Mouse (Mus musculus): ENCODE measurements at regions not wholly inside any gene's neighbourhood (a gene's known extent, or its start where the extent isn't known, plus 50 kb on each side); places are given as distances from the start of the nearest gene placed in this dataset.

- Histone ChIP-seq H3K4me3 (replicated peaks; ENCODE audit: low read length) (no peak overlapping the region), H3K9me3 (replicated peaks; ENCODE audit: control insufficient read depth, low read length) (no peaks in the 10 kb centered on the region), H3K36me3 (ENCODE audit: control insufficient read depth, insufficient read depth, low read length) (no peaks in the 10 kb centered on the region), H3K27me3 (ENCODE audit: control insufficient read depth, insufficient read depth, low read length) (no peaks in the 10 kb centered on the region), H3K27ac (ENCODE audit: low read length) (no peak overlapping the region), H3K4me2 (ENCODE audit: low read depth, low read length) (no peak overlapping the region), H3K9ac (ENCODE audit: low read length) (no peak overlapping the region), H3K4me1 (ENCODE audit: control insufficient read depth, insufficient read depth, low read length) (no peaks in the 10 kb centered on the region)
- ATAC-seq (ENCODE audit: insufficient read depth, low FRiP score): no peak
- WGBS: 90% methylated on average over 2 of the region's 2 CpGs
Observed at GRCm38 (mm10) chr10:17011876-17012275, 711.1 kb upstream of the Cited2 start.

GRCm38 (mm10) chr10:17012541-17012975 lies 710.5 kb upstream of the Cited2 start:
- Histone ChIP-seq H3K4me3 (replicated peaks; ENCODE audit: low read length) (no peak overlapping the region), H3K9ac (ENCODE audit: low read length) (no peak overlapping the region), H3K9me3 (replicated peaks; ENCODE audit: control insufficient read depth, low read length) (no peaks in the 10 kb centered on the region), H3K4me2 (ENCODE audit: low read depth, low read length) (no peak overlapping the region), H3K27me3 (ENCODE audit: control insufficient read depth, insufficient read depth, low read length) (no peaks in the 10 kb centered on the region), H3K4me1 (ENCODE audit: control insufficient read depth, insufficient read depth, low read length) (no peaks in the 10 kb centered on the region), H3K36me3 (ENCODE audit: control insufficient read depth, insufficient read depth, low read length) (no peaks in the 10 kb centered on the region), H3K27ac (ENCODE audit: low read length) (no peak overlapping the region)
- WGBS: 50% methylated on average over 3 of the region's 3 CpGs
- ATAC-seq (ENCODE audit: insufficient read depth, low FRiP score): no peak

GRCm38 (mm10) chr10:17014826-17015225 lies 708.2 kb upstream of the Cited2 start:
- Histone ChIP-seq H3K4me3 (replicated peaks; ENCODE audit: low read length) (no peak overlapping the region), H3K9me3 (replicated peaks; ENCODE audit: control insufficient read depth, low read length) (no peaks in the 10 kb centered on the region), H3K4me1 (ENCODE audit: control insufficient read depth, insufficient read depth, low read length) (no peaks in the 10 kb centered on the region), H3K36me3 (ENCODE audit: control insufficient read depth, insufficient read depth, low read length) (no peaks in the 10 kb centered on the region), H3K4me2 (ENCODE audit: low read depth, low read length) (no peak overlapping the region), H3K9ac (ENCODE audit: low read length) (no peak overlapping the region), H3K27me3 (ENCODE audit: control insufficient read depth, insufficient read depth, low read length) (no peaks in the 10 kb centered on the region), H3K27ac (ENCODE audit: low read length) (no peak overlapping the region)
- ATAC-seq (ENCODE audit: insufficient read depth, low FRiP score): no peak
- WGBS: 90% methylated on average over 3 of the region's 3 CpGs

GRCm38 (mm10) chr10:17016854-17017253 lies 706.2 kb upstream of the Cited2 start:
- H3K27ac ChIP-seq (ENCODE audit: low read length): no peak overlapping the region
- H3K4me2 ChIP-seq (ENCODE audit: low read depth, low read length): no peak overlapping the region
- H3K4me3 ChIP-seq (replicated peaks; ENCODE audit: low read length): no peak overlapping the region
- no peaks in the 10 kb centered on the region for H3K9me3 ChIP-seq (replicated peaks; ENCODE audit: control insufficient read depth, low read length)
- H3K9ac ChIP-seq (ENCODE audit: low read length): no peak overlapping the region
- H3K27me3 ChIP-seq (ENCODE audit: control insufficient read depth, insufficient read depth, low read length): no peaks in the 10 kb centered on the region
- no peaks in the 10 kb centered on the region for H3K36me3 ChIP-seq (ENCODE audit: control insufficient read depth, insufficient read depth, low read length)
- ATAC-seq (ENCODE audit: insufficient read depth, low FRiP score): no peak
- no peaks in the 10 kb centered on the region for H3K4me1 ChIP-seq (ENCODE audit: control insufficient read depth, insufficient read depth, low read length)
- WGBS: 89% methylated on average over 4 of the region's 4 CpGs

DNA sequence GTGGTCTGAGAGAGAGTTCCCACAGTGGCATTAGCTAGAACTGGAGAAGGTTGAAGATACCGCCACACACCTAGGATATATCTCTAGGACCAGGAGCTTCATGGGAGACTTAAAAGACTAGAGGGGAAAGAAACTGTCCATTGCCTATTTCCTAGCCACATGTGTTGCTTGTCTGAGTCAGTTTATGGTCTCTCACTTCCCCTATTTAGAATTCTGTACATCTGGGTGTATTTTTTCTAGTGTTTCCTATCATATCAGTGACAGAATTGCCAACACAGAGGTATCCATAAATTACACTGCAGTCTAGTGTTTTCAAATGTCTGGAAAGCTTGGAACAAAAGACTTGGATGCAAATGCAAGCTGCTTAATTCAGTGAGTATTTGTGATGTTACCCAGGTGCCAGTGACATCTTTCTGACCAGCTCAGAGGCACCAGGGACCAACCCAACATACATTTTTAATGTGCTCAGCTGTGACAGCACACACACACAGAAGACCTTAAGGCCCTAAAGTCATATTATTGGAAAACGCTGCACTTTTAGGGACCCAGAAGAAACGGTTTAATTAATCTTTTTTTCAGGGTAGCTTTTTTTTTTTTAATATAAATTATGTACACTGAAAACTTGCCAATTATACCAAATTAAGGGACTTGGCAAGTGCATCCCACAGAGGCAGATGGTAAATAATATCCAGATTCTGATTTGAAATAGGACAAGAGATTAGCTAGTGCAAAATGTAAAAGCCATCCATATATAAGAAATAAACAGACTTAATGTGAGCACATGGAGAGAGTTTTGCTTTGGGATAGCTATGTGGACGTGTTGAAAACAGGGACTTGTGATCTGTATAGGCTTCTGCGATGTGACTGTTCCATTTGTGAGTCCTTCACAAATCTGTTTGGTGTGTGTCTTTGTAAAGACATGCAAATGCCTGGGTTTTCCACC lies 700.5 kb upstream of the Cited2 start:
- Histone ChIP-seq H3K27me3 (ENCODE audit: control insufficient read depth, insufficient read depth, low read length) (no peaks in the 10 kb centered on the region), H3K9me3 (replicated peaks; ENCODE audit: control insufficient read depth, low read length) (no peaks in the 10 kb centered on the region), H3K4me1 (ENCODE audit: control insufficient read depth, insufficient read depth, low read length) (no peaks in the 10 kb centered on the region), H3K27ac (ENCODE audit: low read length) (no peak overlapping the region), H3K36me3 (ENCODE audit: control insufficient read depth, insufficient read depth, low read length) (no peaks in the 10 kb centered on the region), H3K4me2 (ENCODE audit: low read depth, low read length) (no peak overlapping the region), H3K4me3 (replicated peaks; ENCODE audit: low read length) (no peak overlapping the region), H3K9ac (ENCODE audit: low read length) (no peak overlapping the region)
- WGBS: 70% methylated on average over 5 of the region's 5 CpGs
- ATAC-seq (ENCODE audit: insufficient read depth, low FRiP score): no peak

GRCm38 (mm10) chr10:17023571-17024293 lies 699.3 kb upstream of the Cited2 start:
- H3K4me1 ChIP-seq (ENCODE audit: control insufficient read depth, insufficient read depth, low read length): no peaks in the 10 kb centered on the region
- no peaks in the 10 kb centered on the region for H3K36me3 ChIP-seq (ENCODE audit: control insufficient read depth, insufficient read depth, low read length)
- H3K9me3 ChIP-seq (replicated peaks; ENCODE audit: control insufficient read depth, low read length): no peaks in the 10 kb centered on the region
- WGBS: 81% methylated on average over 13 of the region's 13 CpGs
- no peak overlapping the region for H3K9ac ChIP-seq (ENCODE audit: low read length)
- ATAC-seq (ENCODE audit: insufficient read depth, low FRiP score): no peak
- no peak overlapping the region for H3K4me2 ChIP-seq (ENCODE audit: low read depth, low read length)
- no peaks in the 10 kb centered on the region for H3K27me3 ChIP-seq (ENCODE audit: control insufficient read depth, insufficient read depth, low read length)
- no peak overlapping the region for H3K4me3 ChIP-seq (replicated peaks; ENCODE audit: low read length)
- H3K27ac ChIP-seq (ENCODE audit: low read length): no peak overlapping the region

DNA sequence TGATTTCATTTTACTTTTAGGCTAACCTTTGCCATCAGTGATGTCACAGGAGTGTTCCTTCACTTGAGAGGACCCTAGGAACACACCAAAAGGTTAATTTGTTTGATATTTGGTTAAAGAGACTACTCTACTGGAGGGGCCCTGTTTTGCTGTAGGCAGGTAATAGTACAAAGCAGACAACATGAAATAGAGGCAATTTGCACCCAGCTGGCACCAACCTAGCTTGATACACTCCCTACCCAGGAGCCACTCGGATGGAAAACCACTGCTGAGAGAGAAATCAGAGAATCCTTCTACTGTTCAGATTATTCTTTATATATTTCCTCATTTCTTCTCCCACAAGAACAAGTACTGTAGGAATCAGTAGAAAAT lies 698.7 kb upstream of the Cited2 start:
- ATAC-seq (ENCODE audit: insufficient read depth, low FRiP score): no peak
- no peak overlapping the region for H3K4me3 ChIP-seq (replicated peaks; ENCODE audit: low read length)
- WGBS: 82% methylated on average over 1 of the region's 1 CpGs

DNA sequence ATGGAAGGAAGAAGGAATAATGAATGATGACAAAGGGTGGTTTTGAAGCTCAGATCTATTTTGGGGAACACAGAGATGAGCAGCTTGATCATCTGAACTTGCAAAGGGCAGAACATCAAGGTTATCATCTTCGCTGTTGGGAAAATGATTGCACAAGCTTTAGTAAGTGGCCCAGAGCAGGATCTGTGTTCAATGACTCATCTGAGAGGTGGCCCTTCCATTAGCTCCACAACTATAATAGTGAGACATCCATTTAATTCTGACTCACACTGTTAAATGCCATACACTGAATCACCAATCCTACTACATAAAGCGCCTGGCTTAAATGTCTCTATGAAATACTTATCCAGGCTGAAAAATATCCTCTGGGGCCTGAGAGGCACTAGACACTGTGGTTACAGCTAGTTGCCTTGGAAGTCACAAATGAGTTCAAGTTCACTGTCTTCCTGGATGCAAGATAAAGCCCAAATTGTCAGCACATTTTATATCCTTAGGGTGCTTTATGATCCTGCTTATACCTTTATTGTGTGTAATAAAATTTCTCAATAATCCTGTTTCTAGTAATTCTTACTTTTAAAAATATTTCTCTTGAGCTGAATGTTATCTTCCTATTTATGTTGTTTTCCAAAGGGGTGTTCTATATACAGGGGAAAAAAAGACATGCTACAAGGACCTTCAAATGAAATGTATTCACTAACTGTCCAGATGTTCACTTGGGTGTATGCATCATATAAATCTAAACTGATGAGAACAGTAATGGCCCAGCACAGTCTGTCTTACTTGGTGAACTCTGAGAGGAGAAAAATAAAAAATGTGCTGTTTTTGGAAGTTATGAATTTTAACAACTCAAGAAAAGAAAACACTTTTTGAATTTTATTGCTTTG lies 687.9 kb upstream of the Cited2 start:
- Histone ChIP-seq H3K4me1 (ENCODE audit: control insufficient read depth, insufficient read depth, low read length) (no peaks in the 10 kb centered on the region), H3K4me2 (ENCODE audit: low read depth, low read length) (no peak overlapping the region), H3K27me3 (ENCODE audit: control insufficient read depth, insufficient read depth, low read length) (no peaks in the 10 kb centered on the region), H3K4me3 (replicated peaks; ENCODE audit: low read length) (no peak overlapping the region), H3K36me3 (ENCODE audit: control insufficient read depth, insufficient read depth, low read length) (no peaks in the 10 kb centered on the region), H3K9ac (ENCODE audit: low read length) (no peak overlapping the region), H3K9me3 (replicated peaks; ENCODE audit: control insufficient read depth, low read length) (no peaks in the 10 kb centered on the region), H3K27ac (ENCODE audit: low read length) (no peak overlapping the region)
- 72% methylated on average over 2 of the region's 2 CpGs for WGBS
- no peak for ATAC-seq (ENCODE audit: insufficient read depth, low FRiP score)

More for the DNA sequence above, 698.7 kb upstream of the Cited2 start:
- Histone ChIP-seq H3K9ac (ENCODE audit: low read length) (no peak overlapping the region), H3K36me3 (ENCODE audit: control insufficient read depth, insufficient read depth, low read length) (no peaks in the 10 kb centered on the region), H3K4me1 (ENCODE audit: control insufficient read depth, insufficient read depth, low read length) (no peaks in the 10 kb centered on the region), H3K27me3 (ENCODE audit: control insufficient read depth, insufficient read depth, low read length) (no peaks in the 10 kb centered on the region), H3K4me2 (ENCODE audit: low read depth, low read length) (no peak overlapping the region), H3K9me3 (replicated peaks; ENCODE audit: control insufficient read depth, low read length) (no peaks in the 10 kb centered on the region), H3K27ac (ENCODE audit: low read length) (no peak overlapping the region)

All from stomach, embryonic 16.5 days (tissue).